ENCODE assay signal across 9 mouse cellular contexts in genomic region chr4:150248009-150248408, GRCm38 (mm10). TPM values are rescaled to one million over a fixed set of nuclear protein-coding genes. Genes with fewer than 3 reads are reported as not detected.
DNase-seq lines count a peak whose midpoint lies in the region; ATAC-seq and TF ChIP-seq lines count a peak whose summit lies in the region.
"Had no signal": no experiment of that assay in that cellular context is flagged by ENCODE, and none has a peak within 500 bp of the region (broad histone marks: within the 10 kb centered on the region; RNA-seq: fewer than 3 reads in every experiment).

No protein-coding gene starts in this region.

- no peaks in the 10 kb centered on the region for H3K9me3 ChIP-seq in forebrain, postnatal 0 days (ENCODE audit: low read length)
- no peaks in the 10 kb centered on the region for H3K9me3 ChIP-seq in intestine, embryonic 16.5 days (ENCODE audit: control insufficient read depth, low read length)
- no peaks in the 10 kb centered on the region for H3K9me3 ChIP-seq in midbrain, postnatal 0 days (ENCODE audit: low read length)
- H3K9me3 ChIP-seq: limb, embryonic 13.5 days had no signal

- peaks cover 62% of the 10 kb centered on the region for H3K36me3 ChIP-seq in forebrain, postnatal 0 days (ENCODE audit: insufficient read depth)
- H3K36me3 ChIP-seq in intestine, embryonic 16.5 days (ENCODE audit: control insufficient read depth, insufficient read depth, low read length) = peaks cover 45% of the 10 kb centered on the region
- peaks cover 53% of the 10 kb centered on the region for H3K36me3 ChIP-seq in liver, adult 2 months (ENCODE audit: control insufficient read depth, insufficient read depth, low read length)
- peaks cover 51% of the 10 kb centered on the region for H3K36me3 ChIP-seq in midbrain, postnatal 0 days (ENCODE audit: insufficient read depth, low read length)
- H3K36me3 ChIP-seq in splenic B cell, adult 2 months (ENCODE audit: control insufficient read depth, insufficient read depth, low read length, poor library complexity, severe bottlenecking) = peaks cover 18% of the 10 kb centered on the region

- H3K4me1 ChIP-seq in forebrain, postnatal 0 days (ENCODE audit: insufficient read depth) = no peaks in the 10 kb centered on the region; the same call in 1 of the 2 replicates
- no peaks in the 10 kb centered on the region for H3K4me1 ChIP-seq in intestine, embryonic 16.5 days (ENCODE audit: control insufficient read depth, insufficient read depth, low read length)
- peaks cover 2% of the 10 kb centered on the region; the same call in 1 of the 2 replicates for H3K4me1 ChIP-seq in liver, adult 2 months (ENCODE audit: control insufficient read depth, insufficient read depth, low read length)
- H3K4me1 ChIP-seq in midbrain, postnatal 0 days (ENCODE audit: insufficient read depth, low read length) = 0 out of 2 replicates have a peak, but pooled peaks cover 8% of the 10 kb centered on the region

- ATAC-seq in forebrain, postnatal 0 days = peak; percentile 73
- ATAC-seq in intestine, embryonic 16.5 days = peak; percentile 33; the same call in 1 of the 2 replicates
- ATAC-seq in midbrain, postnatal 0 days (ENCODE audit: low FRiP score) = peak; percentile 38; the same call in 1 of the 2 replicates

- TF ChIP-seq POLR2A in liver, adult 2 months (IDR thresholded peaks at IDR 0.05; ENCODE audit: extremely low read depth, insufficient read depth, low read length) = no peak

- H3K4me3 ChIP-seq in forebrain, postnatal 0 days (ENCODE audit: low read depth, low read length) = no peak overlapping the region
- no peak overlapping the region for H3K4me3 ChIP-seq in intestine, embryonic 16.5 days (ENCODE audit: low read length)
- H3K4me3 ChIP-seq in liver, adult 2 months (ENCODE audit: insufficient read depth, low read depth, low read length) = no peak overlapping the region
- H3K4me3 ChIP-seq in midbrain, postnatal 0 days (ENCODE audit: low read depth, low read length) = no peak overlapping the region
- H3K4me3 ChIP-seq: limb, embryonic 13.5 days had no signal

- peak; percentile 73 for DNase-seq in right cerebral cortex, adult 18-20 months
- no peak for DNase-seq in right cerebral cortex, postnatal 36 days (ENCODE audit: low spot score in 2 of 2)
- peak; percentile 72 for DNase-seq in cerebellum, adult 11 months
- peak; percentile 82 for DNase-seq in forebrain, postnatal 0 days
- peak; percentile 62 for DNase-seq in liver, adult 2 months (ENCODE audit: extremely low read depth, low read depth, low spot score)
- peak; percentile 82 for DNase-seq in midbrain, postnatal 0 days (ENCODE audit: low spot score)
- DNase-seq in splenic B cell, adult 2 months (ENCODE audit: low read depth, low spot score) = peak; percentile 79

- TF ChIP-seq CTCF in forebrain, postnatal 0 days (IDR thresholded peaks at IDR 0.05; ENCODE audit: low read depth) = peak; percentile 98
- TF ChIP-seq CTCF in liver, adult 2 months (IDR thresholded peaks at IDR 0.05; ENCODE audit: low read depth, low read length) = peak; percentile 97
- TF ChIP-seq CTCF in midbrain, postnatal 0 days (IDR thresholded peaks at IDR 0.05) = peak; percentile 98

- H3K79me2 ChIP-seq in liver, adult 2 months (ENCODE audit: control insufficient read depth, insufficient read depth, low read length) = no peaks in the 10 kb centered on the region

- no peak overlapping the region for H3K9ac ChIP-seq in forebrain, postnatal 0 days
- no peak overlapping the region for H3K9ac ChIP-seq in intestine, embryonic 16.5 days (ENCODE audit: low read depth, low read length)
- H3K9ac ChIP-seq in liver, adult 2 months (ENCODE audit: low read depth, low read length) = no peak overlapping the region
- no peak overlapping the region for H3K9ac ChIP-seq in midbrain, postnatal 0 days (replicated peaks; ENCODE audit: low read length, poor library complexity, severe bottlenecking)
- H3K9ac ChIP-seq: limb, embryonic 13.5 days had no signal

- WGBS in forebrain, postnatal 0 days = 48% methylated on average over 5 of the region's 5 CpGs
- WGBS in intestine, embryonic 16.5 days = 58% methylated on average over 5 of the region's 5 CpGs
- 59% methylated on average over 5 of the region's 5 CpGs for WGBS in liver, adult 2 months
- 45% methylated on average over 5 of the region's 5 CpGs for WGBS in midbrain, postnatal 0 days

- H3K4me2 ChIP-seq in forebrain, postnatal 0 days (ENCODE audit: low read depth) = no peak overlapping the region
- no peak overlapping the region for H3K4me2 ChIP-seq in intestine, embryonic 16.5 days (ENCODE audit: low read depth, low read length)
- no peak overlapping the region for H3K4me2 ChIP-seq in midbrain, postnatal 0 days (ENCODE audit: low read depth, low read length, poor library complexity, severe bottlenecking)
- H3K4me2 ChIP-seq: limb, embryonic 13.5 days had no signal

- H3K27ac ChIP-seq in forebrain, postnatal 0 days (ENCODE audit: low read depth, low read length) = no peak overlapping the region
- H3K27ac ChIP-seq in intestine, embryonic 16.5 days (ENCODE audit: low read length) = no peak overlapping the region
- H3K27ac ChIP-seq in liver, adult 2 months (replicated peaks; ENCODE audit: insufficient read depth, low read depth, low read length) = no peak overlapping the region
- H3K27ac ChIP-seq in midbrain, postnatal 0 days (ENCODE audit: low read depth, low read length) = no peak overlapping the region
- H3K27ac ChIP-seq: limb, embryonic 13.5 days had no signal

- no peaks in the 10 kb centered on the region for H3K27me3 ChIP-seq in forebrain, postnatal 0 days (ENCODE audit: insufficient read depth, low read length)
- no peaks in the 10 kb centered on the region for H3K27me3 ChIP-seq in intestine, embryonic 16.5 days (replicated peaks; ENCODE audit: control insufficient read depth, insufficient read depth, low read length)
- H3K27me3 ChIP-seq in liver, adult 2 months (ENCODE audit: control insufficient read depth, insufficient read depth, low read length) = no peaks in the 10 kb centered on the region
- H3K27me3 ChIP-seq in midbrain, postnatal 0 days (ENCODE audit: insufficient read depth, low read length) = no peaks in the 10 kb centered on the region
- H3K27me3 ChIP-seq in splenic B cell, adult 2 months (ENCODE audit: control insufficient read depth, insufficient read depth, low read length, poor library complexity, severe bottlenecking) = no peaks in the 10 kb centered on the region
- H3K27me3 ChIP-seq: limb, embryonic 13.5 days had no signal

RNA-seq across cellular contexts. Expression of gene Eno1, which starts 11.5 kb away (rescaled TPM):
- total RNA-seq in forebrain, postnatal 0 days (2014; rRNA removed) = 283 and 328 TPM in 2 replicates
- polyA plus RNA-seq in forebrain, postnatal 0 days (2015; fragmentation: Nextera tagmentation; extraction: Ambion mirVana) = 856 and 963 TPM in 2 replicates
- 1,882 and 2,067 TPM in 2 replicates for polyA plus RNA-seq in intestine, embryonic 16.5 days (2015; fragmentation: Nextera tagmentation; extraction: Ambion mirVana)
- 386 and 392 TPM in 2 replicates for total RNA-seq in liver, adult 2 months (2014; rRNA removed)
- 283 and 350 TPM in 2 replicates for polyA plus RNA-seq in liver, adult 2 months (2012; rRNA removed)
- 438 and 440 TPM in 2 replicates for total RNA-seq in midbrain, postnatal 0 days (2014; rRNA removed)
- polyA plus RNA-seq in midbrain, postnatal 0 days (2015; fragmentation: Nextera tagmentation; extraction: Ambion mirVana) = 1,069 and 1,129 TPM in 2 replicates

RNA-seq across cellular contexts. Expression of gene Rere, which starts 33.4 kb away (rescaled TPM):
- 30.5 and 31.3 TPM in 2 replicates for total RNA-seq in forebrain, postnatal 0 days (2014; rRNA removed)
- 14.8 and 18.9 TPM in 2 replicates for polyA plus RNA-seq in forebrain, postnatal 0 days (2015; fragmentation: Nextera tagmentation; extraction: Ambion mirVana)
- 20.0 and 22.2 TPM in 2 replicates for polyA plus RNA-seq in intestine, embryonic 16.5 days (2015; fragmentation: Nextera tagmentation; extraction: Ambion mirVana)
- 10.0 and 10.7 TPM in 2 replicates for total RNA-seq in liver, adult 2 months (2014; rRNA removed)
- polyA plus RNA-seq in liver, adult 2 months (2012; rRNA removed) = 5.8 and 8.8 TPM in 2 replicates
- 36.8 and 44.3 TPM in 2 replicates for total RNA-seq in midbrain, postnatal 0 days (2014; rRNA removed)
- polyA plus RNA-seq in midbrain, postnatal 0 days (2015; fragmentation: Nextera tagmentation; extraction: Ambion mirVana) = 17.9 and 22.7 TPM in 2 replicates

RNA-seq across cellular contexts. Expression of gene Car6, which starts 46.9 kb away (rescaled TPM):
- not detected in 2 replicates for total RNA-seq in forebrain, postnatal 0 days (2014; rRNA removed)
- not detected in 2 replicates for polyA plus RNA-seq in forebrain, postnatal 0 days (2015; fragmentation: Nextera tagmentation; extraction: Ambion mirVana)
- polyA plus RNA-seq in intestine, embryonic 16.5 days (2015; fragmentation: Nextera tagmentation; extraction: Ambion mirVana) = not detected in 2 replicates
- not detected in 2 replicates for total RNA-seq in liver, adult 2 months (2014; rRNA removed)
- polyA plus RNA-seq in liver, adult 2 months (2012; rRNA removed) = not detected in 2 replicates
- total RNA-seq in midbrain, postnatal 0 days (2014; rRNA removed) = not detected in 2 replicates
- not detected in 2 replicates for polyA plus RNA-seq in midbrain, postnatal 0 days (2015; fragmentation: Nextera tagmentation; extraction: Ambion mirVana)

Comparison
In these comparisons a context has a peak if more than half of its experiments do, and no peak if none do; other contexts are left out.
1. DNase-seq: peak in right cerebral cortex, adult 18-20 months (single experiment), cerebellum, adult 11 months (single experiment), forebrain, postnatal 0 days (single experiment), liver, adult 2 months (single experiment), midbrain, postnatal 0 days (single experiment) and splenic B cell, adult 2 months (single experiment); none in right cerebral cortex, postnatal 36 days (0 of 2).
2. Peak in every context shown above with its lines, with median percentiles within 50 percentile points of each other: ATAC-seq and CTCF ChIP-seq.